Comparison of ENCODE assay signal across 8 mouse cellular contexts in the genomic region with DNA sequence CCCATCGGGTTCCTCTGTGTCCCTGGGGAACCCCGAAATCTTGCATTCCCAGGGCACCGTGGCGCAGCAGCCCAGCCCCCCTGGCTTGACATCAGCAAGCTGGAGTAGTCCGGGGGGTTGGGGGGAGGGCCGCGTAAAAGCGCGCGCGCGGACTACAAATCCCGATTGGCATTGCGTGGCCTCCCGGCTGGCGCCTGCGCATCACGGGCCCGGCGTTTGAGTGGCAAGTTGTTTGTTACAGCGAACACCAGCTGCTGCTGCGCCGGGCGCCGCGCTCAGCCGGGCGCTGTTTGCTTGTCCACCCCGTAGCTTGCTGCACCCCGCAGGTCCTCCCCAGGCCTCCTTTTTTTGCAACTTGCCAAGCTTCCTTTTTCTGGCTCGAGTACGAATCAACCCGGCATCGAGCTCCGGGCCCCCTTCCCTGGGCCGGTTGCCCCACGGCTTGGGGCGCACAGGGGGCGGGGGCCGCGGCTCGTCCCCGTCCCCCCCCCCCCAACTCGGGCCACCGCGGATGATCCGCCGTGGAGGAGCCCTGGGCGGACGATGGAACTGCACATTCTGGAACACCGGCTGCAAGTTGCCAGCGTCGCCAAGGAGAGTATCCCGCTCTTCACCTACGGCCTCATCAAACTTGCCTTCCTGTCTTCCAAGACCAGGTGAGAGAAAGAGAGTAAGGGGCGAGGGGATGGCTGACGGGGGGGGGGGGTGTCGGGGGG. TPM values are rescaled to one million over a fixed set of nuclear protein-coding genes. Genes with fewer than 3 reads are reported as not detected.
A peak's percentile ranks its signal among the peaks of the same experiment; 100 is the strongest.
DNase-seq lines count a peak whose midpoint lies in the region; ATAC-seq and TF ChIP-seq lines count a peak whose summit lies in the region.

A gene (plus strand): TSS at position 216 of the 716 bp plus-strand sequence.

- no peak for TF ChIP-seq RAD21 in MEL (IDR thresholded peaks at IDR 0.05; ENCODE audit: low read depth, low read length)

- peak within 1 kb of the TSS; percentile 38 to 85 for H3K4me3 ChIP-seq in MEL (ENCODE audit: control insufficient read depth in 1 of 2, insufficient read depth in 1 of 2, low read depth in 2 of 2, low read length in 2 of 2)
- peak within 1 kb of the TSS; percentile 64 for H3K4me3 ChIP-seq in lung, embryonic 14.5 days (ENCODE audit: low read depth, low read length)

- no peaks in the 10 kb centered on the region for H3K4me1 ChIP-seq in MEL (ENCODE audit: control insufficient read depth in 1 of 2, insufficient read depth in 2 of 2, low read length in 2 of 2)
- H3K4me1 ChIP-seq in lung, embryonic 14.5 days (ENCODE audit: insufficient read depth), result no peaks in the 10 kb centered on the region; the same call in 1 of the 2 replicates

- peak within 1 kb of the TSS; percentile 95 for H3K4me2 ChIP-seq in lung, embryonic 14.5 days

- no peaks in the 10 kb centered on the region for H3K79me2 ChIP-seq in MEL (ENCODE audit: control insufficient read depth, insufficient read depth, low read length, poor library complexity)

- no peak for TF ChIP-seq CTCF in MEL (IDR thresholded peaks at IDR 0.05 in 2 of 3, conservative IDR thresholded peaks at IDR 0.05 in 1 of 3; ENCODE audit: control insufficient read depth in 1 of 3, insufficient read depth in 1 of 3, low read depth in 2 of 3, low read length in 3 of 3, poor library complexity in 1 of 3, severe bottlenecking in 1 of 3)
- TF ChIP-seq CTCF in lung, embryonic 14.5 days (IDR thresholded peaks at IDR 0.05; ENCODE audit: low read depth), result no peak

- no peak for TF ChIP-seq EP300 in MEL (IDR thresholded peaks at IDR 0.05; ENCODE audit: low read depth in 1 of 2, low read length in 2 of 2)

- under 1% methylated on average over 55 of the region's 58 CpGs for WGBS in lung, embryonic 14.5 days

- peak; percentile 88 for DNase-seq in MEL (ENCODE audit: low read depth, low spot score)
- DNase-seq in cerebellum, adult 18-20 months, result peak; percentile 94 to 95
- peak; percentile 93 to 96 for DNase-seq in layer of hippocampus, adult 8-10 months (ENCODE audit: low spot score in 2 of 2)
- peak; percentile 97 for DNase-seq in lung, embryonic 14.5 days
- peak; percentile 93 for DNase-seq in testis, postnatal 14 days (ENCODE audit: low spot score)

- H3K27me3 ChIP-seq in MEL (ENCODE audit: control insufficient read depth in 1 of 2, insufficient read depth in 2 of 2, low read length in 2 of 2), result no peaks in the 10 kb centered on the region; a peak in 1 of 4 replicates
- H3K27me3 ChIP-seq in lung, embryonic 14.5 days (ENCODE audit: insufficient read depth, low read length), result no peaks in the 10 kb centered on the region

- peak within 1 kb of the TSS; percentile 72 for H3K9ac ChIP-seq in MEL (ENCODE audit: control insufficient read depth, low read depth, low read length, poor library complexity, severe bottlenecking)
- peak within 1 kb of the TSS; percentile 62 for H3K9ac ChIP-seq in lung, embryonic 14.5 days

- no peaks in the 10 kb centered on the region for H3K9me3 ChIP-seq in MEL (replicated peaks; ENCODE audit: insufficient read depth, low read length)
- no peaks in the 10 kb centered on the region for H3K9me3 ChIP-seq in lung, embryonic 14.5 days (ENCODE audit: low read depth, low read length)

- H3K27ac ChIP-seq in MEL (ENCODE audit: control insufficient read depth, low read depth, low read length), result no peak within 1 kb of the TSS; the same call in 1 of the 2 replicates
- H3K27ac ChIP-seq in lung, embryonic 14.5 days (ENCODE audit: low read depth), result 0 out of 2 replicates have a peak within 1 kb of the TSS, but pooled peaks have one; percentile 40

- ATAC-seq in frontal cortex, adult (ENCODE audit: low TSS enrichment), result peak; percentile 95
- peak; percentile 84 to 93 for ATAC-seq in hematopoietic stem cell, adult 5-6 weeks (replicated peaks in 1 of 2; ENCODE audit: insufficient read depth in 1 of 2, low FRiP score in 2 of 2, low TSS enrichment in 1 of 2, low read depth in 1 of 2, poor library complexity in 2 of 2, severe bottlenecking in 2 of 2)
- ATAC-seq in lung, embryonic 14.5 days (ENCODE audit: insufficient read depth), result peak; percentile 94
- ATAC-seq in neutrophil, adult 5-6 weeks (ENCODE audit: extremely low read depth, insufficient number of reproducible peaks, low FRiP score, poor library complexity, severe bottlenecking), result peak; percentile 56

- no peaks in the 10 kb centered on the region for H3K36me3 ChIP-seq in MEL (ENCODE audit: control insufficient read depth in 1 of 2, insufficient read depth in 2 of 2, low read length in 2 of 2)
- H3K36me3 ChIP-seq in lung, embryonic 14.5 days (ENCODE audit: insufficient read depth), result no peaks in the 10 kb centered on the region

- peak; percentile 32 to 34; a peak in 1 of 4 replicates for TF ChIP-seq POLR2A in MEL (IDR thresholded peaks at IDR 0.05; ENCODE audit: control insufficient read depth in 1 of 2, insufficient read depth in 1 of 2, low read depth in 1 of 2, low read length in 2 of 2, poor library complexity in 1 of 2)

TF ChIP-seq in MEL, 35 proteins besides CTCF, POLR2A, EP300 and RAD21:
- no peak for TF ChIP-seq MEF2A (IDR thresholded peaks at IDR 0.05; ENCODE audit: extremely low read depth, insufficient replicate concordance, low read depth, low read length, poor library complexity, severe bottlenecking)
- TF ChIP-seq SIN3A (IDR thresholded peaks at IDR 0.05; ENCODE audit: low read length), result 0 out of 2 replicates have a peak, but pooled peaks have one; percentile 50
- no peak for TF ChIP-seq ZKSCAN1 (IDR thresholded peaks at IDR 0.05; ENCODE audit: low read depth, low read length)
- no peak for TF ChIP-seq CHD1 (IDR thresholded peaks at IDR 0.05; ENCODE audit: low read depth, low read length)
- TF ChIP-seq TCF12 (IDR thresholded peaks at IDR 0.05; ENCODE audit: low read depth, low read length), result no peak
- peak; percentile 89 for TF ChIP-seq NRF1 (IDR thresholded peaks at IDR 0.05; ENCODE audit: insufficient read depth, low read depth, low read length, poor library complexity, severe bottlenecking)
- no peak for TF ChIP-seq GABPA (IDR thresholded peaks at IDR 0.05; ENCODE audit: low read depth, low read length)
- no peak for TF ChIP-seq MYC (IDR thresholded peaks at IDR 0.05; ENCODE audit: low read depth, low read length)
- TF ChIP-seq MAFK (IDR thresholded peaks at IDR 0.05; ENCODE audit: borderline replicate concordance, low read depth, low read length), result no peak
- peak; percentile 93 for TF ChIP-seq HCFC1 (IDR thresholded peaks at IDR 0.05; ENCODE audit: low read depth, low read length)
- TF ChIP-seq USF2 (IDR thresholded peaks at IDR 0.05; ENCODE audit: borderline replicate concordance in 1 of 2, insufficient read depth in 1 of 2, low read depth in 1 of 2, low read length in 2 of 2), result no peak
- no peak for TF ChIP-seq MYB (IDR thresholded peaks at IDR 0.05; ENCODE audit: low read depth, low read length)
- TF ChIP-seq POLR2AphosphoS5 (IDR thresholded peaks at IDR 0.05; ENCODE audit: borderline replicate concordance, low read depth, low read length), result no peak
- no peak for TF ChIP-seq E2F4 (IDR thresholded peaks at IDR 0.05; ENCODE audit: borderline replicate concordance, low read depth, low read length)
- peak; percentile 58; the same call in 1 of the 2 replicates for TF ChIP-seq MAZ (IDR thresholded peaks at IDR 0.05; ENCODE audit: low read depth, low read length)
- no peak for TF ChIP-seq TAL1 (IDR thresholded peaks at IDR 0.05; ENCODE audit: low read length)
- no peak; the same call in 1 of the 2 replicates for TF ChIP-seq CHD2 (IDR thresholded peaks at IDR 0.05; ENCODE audit: low read length)
- TF ChIP-seq POLR2AphosphoS2 (IDR thresholded peaks at IDR 0.05; ENCODE audit: low read length), result no peak
- TF ChIP-seq RCOR1 (IDR thresholded peaks at IDR 0.05; ENCODE audit: low read depth, low read length), result no peak
- TF ChIP-seq TBP (IDR thresholded peaks at IDR 0.05; ENCODE audit: low read depth, low read length), result no peak
- TF ChIP-seq BHLHE40 (IDR thresholded peaks at IDR 0.05; ENCODE audit: borderline replicate concordance, low read depth, low read length), result no peak
- no peak for TF ChIP-seq ZC3H11A (IDR thresholded peaks at IDR 0.05; ENCODE audit: low read depth, low read length)
- 0 out of 2 replicates have a peak, but pooled peaks have one; percentile 18 for TF ChIP-seq MXI1 (IDR thresholded peaks at IDR 0.05; ENCODE audit: low read depth, low read length)
- TF ChIP-seq JUND (IDR thresholded peaks at IDR 0.05; ENCODE audit: low read depth, low read length), result no peak
- TF ChIP-seq ZMIZ1 (IDR thresholded peaks at IDR 0.05; ENCODE audit: low read depth, low read length), result no peak
- TF ChIP-seq USF1 (IDR thresholded peaks at IDR 0.05; ENCODE audit: low read depth, low read length), result no peak
- no peak for TF ChIP-seq ZNF384 (IDR thresholded peaks at IDR 0.05; ENCODE audit: low read depth, low read length)
- TF ChIP-seq SMC3 (IDR thresholded peaks at IDR 0.05; ENCODE audit: low read depth, low read length), result no peak
- no peak; the same call in 1 of the 2 replicates for TF ChIP-seq KAT2A (conservative IDR thresholded peaks at IDR 0.05; ENCODE audit: low read depth, low read length)
- TF ChIP-seq UBTF (IDR thresholded peaks at IDR 0.05; ENCODE audit: borderline replicate concordance, insufficient read depth, low read depth, low read length), result no peak
- no peak for TF ChIP-seq ETS1 (IDR thresholded peaks at IDR 0.05; ENCODE audit: low read depth, low read length)
- TF ChIP-seq GATA1 (IDR thresholded peaks at IDR 0.05; ENCODE audit: low read depth, low read length), result no peak
- no peak for TF ChIP-seq ELF1 (IDR thresholded peaks at IDR 0.05; ENCODE audit: low read depth, low read length)
- no peak for TF ChIP-seq MAX (IDR thresholded peaks at IDR 0.05; ENCODE audit: low read length)
- peak; percentile 39 for TF ChIP-seq NELFE (IDR thresholded peaks at IDR 0.05; ENCODE audit: low read depth, low read length)
TF ChIP-seq in MEL: peak in this region for 6.

RNA-seq across cellular contexts. Expression of the gene that starts here (rescaled TPM):
- 0.46 and 0.49 TPM in 2 replicates for total RNA-seq in MEL (2012; rRNA removed)
- 1 to 10 TPM in 1 of 2 experiments, not detected in 1; 1.4 TPM for polyA plus RNA-seq in MEL (2012; ENCODE audit: insufficient read depth in 1 of 2, insufficient read length in 2 of 2, low read depth in 1 of 2, low replicate concordance in 2 of 2, missing spikeins in 1 of 2)
- total RNA-seq in hematopoietic stem cell, adult 5-6 weeks (2017), result 1.2 and 2.1 TPM in 2 replicates
- total RNA-seq in layer of hippocampus, adult 8-10 months (2022), result 100 to 1,000 TPM in 1 of 4 experiments, 10 to 100 TPM in 3; 53.3 to 102 (median 68.7) TPM
- 3.7 and 4.9 TPM in 2 replicates for polyA plus RNA-seq in lung, embryonic 14.5 days (2014; fragmentation: Nextera tagmentation; extraction: Ambion mirVana)
- 1.2 and 2.1 TPM in 2 replicates for total RNA-seq in neutrophil, adult 5-6 weeks (2017)

Comparison
In these comparisons a context has a peak if more than half of its experiments do, and no peak if none do; other contexts are left out.
1. RNA of the gene that starts here (total RNA-seq): 53.3 to 102 TPM in layer of hippocampus, adult 8-10 months; 1.2 to 2.1 TPM in neutrophil, adult 5-6 weeks, 1.2 to 2.1 TPM in hematopoietic stem cell, adult 5-6 weeks and 0.46 to 0.49 TPM in MEL; every median in the first group is over 10 times any median in the second.
2. Peak in every context shown above with its lines, with median percentiles within 50 percentile points of each other: DNase-seq and ATAC-seq.